Mouse (Mus musculus) urinary bladder, postnatal 10 days (tissue): Measurements from ENCODE around the gene Ankrd63.

ENCODE experiments used
- DNase-seq: peaks from one replicate; pipeline ENCODE4 v3.0.0; 2022; ENCODE audit warnings: low spot score

Gene Ankrd63

DNA sequence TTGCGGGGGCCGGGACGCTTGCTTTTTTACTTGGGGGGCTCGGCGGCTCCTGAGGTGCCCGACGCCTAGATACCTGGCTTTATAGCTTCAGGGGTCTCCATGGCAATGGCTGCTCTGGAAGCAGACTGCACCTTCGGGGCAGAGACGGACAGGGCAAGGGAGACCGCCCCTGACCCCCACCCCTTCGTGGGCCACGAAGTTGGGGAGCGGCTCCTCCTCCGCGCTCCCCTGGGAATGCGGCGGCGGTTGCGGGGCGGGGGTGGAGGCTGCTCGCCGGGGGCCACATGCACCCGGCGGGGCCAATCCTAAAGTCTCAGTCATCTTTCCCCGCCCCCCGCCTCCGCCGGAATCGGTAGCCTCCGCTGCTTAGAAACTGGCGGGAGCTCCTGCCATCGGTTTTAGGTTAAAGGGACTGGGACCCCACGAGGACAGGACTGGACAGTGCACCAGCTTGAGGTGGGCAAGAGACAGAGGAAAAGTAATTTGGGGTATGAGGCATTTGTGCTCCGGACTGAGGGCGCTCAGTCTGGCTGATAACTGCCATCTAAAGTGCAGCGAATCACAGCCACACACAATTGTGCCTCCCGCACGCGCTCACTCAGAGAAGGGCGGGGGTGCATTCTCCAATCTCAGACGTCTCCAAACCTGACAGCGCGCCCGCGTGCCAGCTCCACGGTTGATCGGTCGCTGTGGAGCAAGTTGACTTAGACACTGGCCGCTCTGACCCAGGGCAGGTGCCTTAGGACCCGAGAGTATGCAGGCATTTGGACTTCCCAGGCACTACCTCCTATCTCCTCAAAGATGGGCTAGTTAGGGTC, at the start of gene Ankrd63:
TSS of gene Ankrd63 (minus strand) at position 51 of the 818 bp plus-strand sequence.
- no peak for DNase-seq

DNA sequence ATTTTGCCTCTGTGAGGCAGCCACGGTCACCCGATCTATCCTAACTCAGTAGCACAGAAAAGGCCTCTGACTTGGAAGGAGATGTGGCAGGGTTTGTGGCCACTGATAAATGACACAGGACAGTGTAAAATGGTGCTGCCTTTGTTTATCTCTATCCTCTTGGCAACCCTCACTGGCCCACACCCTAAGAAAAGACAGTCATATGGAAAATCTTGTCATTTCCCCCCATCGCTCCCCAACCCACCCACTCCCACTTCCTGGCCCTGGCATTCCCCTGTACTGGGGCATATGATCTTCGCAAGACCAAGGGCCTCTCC, 49.0 kb upstream of the Ankrd63 start:
- no peak for DNase-seq

DNA sequence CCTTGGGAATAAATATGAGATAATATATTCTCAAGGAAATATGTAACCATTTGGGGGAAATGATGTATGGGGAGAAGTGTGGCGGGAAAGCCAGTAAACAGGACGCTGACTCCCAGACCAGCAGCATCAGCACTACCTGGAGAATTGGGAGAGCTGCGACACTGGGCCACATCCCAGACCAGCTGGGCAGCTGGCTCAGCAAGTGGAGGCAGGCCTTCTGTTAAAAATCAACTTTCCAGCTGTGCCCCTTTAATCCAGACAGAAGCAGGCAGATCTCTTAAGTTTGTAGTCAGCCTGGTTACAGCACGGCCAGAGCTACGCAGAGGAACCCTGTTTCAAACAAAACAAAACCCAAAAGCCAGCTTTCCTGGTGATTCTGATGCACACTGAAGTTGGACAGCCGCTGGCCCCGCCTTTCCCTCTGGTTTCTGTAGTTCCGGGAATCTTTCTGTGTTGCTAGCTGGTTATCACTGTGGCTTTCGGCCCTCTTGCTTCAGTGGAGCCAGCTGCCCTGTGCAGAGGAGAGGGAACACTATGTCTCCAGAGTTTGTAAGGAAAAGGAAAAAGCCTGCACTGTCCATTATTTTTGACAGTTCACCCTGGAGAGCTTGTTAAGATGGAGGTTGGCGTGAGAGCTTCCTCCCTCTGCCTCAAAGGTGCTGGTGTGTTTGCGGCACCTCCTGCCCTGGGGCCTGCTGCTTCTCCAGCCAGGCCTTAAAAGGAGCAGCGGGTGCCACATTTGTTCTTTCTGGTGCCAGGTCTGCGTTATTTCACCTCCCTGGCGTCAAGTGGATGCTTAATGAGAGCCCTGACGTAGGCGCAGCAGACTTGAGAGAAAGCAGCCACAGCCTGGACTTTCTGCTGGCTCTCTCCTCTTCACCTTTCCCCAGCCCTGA, 48.4 kb upstream of the Ankrd63 start:
- no peak for DNase-seq

DNA sequence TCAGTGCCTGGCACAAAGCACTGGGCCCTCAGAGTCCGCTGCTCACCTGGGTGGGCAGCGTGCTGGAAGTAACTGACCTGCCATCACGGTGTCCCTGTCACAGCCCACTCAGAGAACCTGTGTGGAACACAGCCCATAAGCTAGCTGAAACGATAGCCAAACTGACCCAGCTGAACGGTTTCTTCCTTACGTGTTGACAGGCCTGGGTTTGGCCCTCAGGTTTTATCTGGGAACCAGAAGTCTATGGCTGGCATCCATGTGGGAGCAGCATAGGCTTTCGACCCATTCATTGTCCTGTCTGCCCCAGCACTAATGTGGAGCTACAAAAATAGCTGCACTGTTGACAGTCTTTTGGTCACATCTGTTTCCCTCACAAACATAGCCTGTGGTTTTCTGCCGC, 46.7 kb upstream of the Ankrd63 start:
- DNase-seq = no peak

DNA sequence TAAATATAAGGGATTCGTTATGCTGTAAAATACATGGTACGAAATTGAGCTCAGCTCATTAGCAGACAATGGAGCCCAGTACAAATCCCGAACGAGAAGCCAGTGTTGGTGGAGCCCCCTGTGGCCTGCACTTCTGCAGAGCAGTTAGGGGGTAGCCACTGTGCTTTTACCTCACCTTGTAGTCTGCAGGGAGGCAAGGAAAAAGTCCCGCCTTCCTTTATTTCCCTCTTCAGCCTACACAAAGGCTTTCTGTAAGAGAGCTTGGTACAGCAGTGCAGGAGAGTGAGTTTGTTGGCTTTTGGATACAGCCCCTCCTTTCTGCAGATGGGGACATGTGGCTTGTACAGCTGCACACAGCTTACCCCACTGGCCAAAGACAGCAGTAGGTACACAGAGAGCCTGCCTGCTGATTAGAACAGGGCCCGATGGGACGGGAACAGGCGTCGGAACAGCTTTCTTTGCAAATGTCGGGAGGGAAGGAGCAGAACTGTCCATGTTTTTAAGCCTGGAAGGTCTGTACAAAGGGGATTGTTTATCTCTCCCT, 45.6 kb upstream of the Ankrd63 start:
- DNase-seq = no peak

DNA sequence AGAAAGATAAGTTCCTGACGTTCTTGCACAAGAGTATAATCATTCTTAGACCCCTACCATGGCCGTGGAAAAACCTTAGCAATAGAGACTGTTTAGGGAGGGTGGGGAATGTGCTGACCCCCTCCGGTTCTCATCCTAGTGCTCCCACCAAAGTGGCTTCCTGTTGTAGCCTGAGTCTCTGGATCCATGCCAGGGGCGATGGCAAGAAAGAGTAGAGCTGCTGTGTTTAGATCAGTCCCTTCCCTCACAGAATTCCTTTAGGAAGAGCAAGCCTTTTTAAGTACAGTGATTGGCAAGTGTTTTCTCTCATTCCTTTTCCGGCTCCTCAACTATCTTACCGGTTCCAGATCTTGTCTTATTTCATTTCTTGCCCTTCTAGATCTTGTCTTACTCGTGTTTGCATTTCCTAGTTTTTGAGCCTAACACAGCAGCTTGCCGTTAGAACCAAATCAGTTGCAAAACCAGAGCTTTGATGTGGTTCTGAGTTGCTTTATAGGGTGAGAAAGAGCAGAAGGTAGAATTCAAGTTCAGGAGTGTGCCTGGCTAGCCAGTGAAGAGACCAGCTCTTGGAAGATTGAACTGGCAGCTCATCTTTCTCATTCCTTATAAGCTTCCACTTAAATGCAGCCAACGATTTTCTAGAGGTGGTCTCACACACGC, 43.7 kb upstream of the Ankrd63 start:
- DNase-seq = no peak

DNA sequence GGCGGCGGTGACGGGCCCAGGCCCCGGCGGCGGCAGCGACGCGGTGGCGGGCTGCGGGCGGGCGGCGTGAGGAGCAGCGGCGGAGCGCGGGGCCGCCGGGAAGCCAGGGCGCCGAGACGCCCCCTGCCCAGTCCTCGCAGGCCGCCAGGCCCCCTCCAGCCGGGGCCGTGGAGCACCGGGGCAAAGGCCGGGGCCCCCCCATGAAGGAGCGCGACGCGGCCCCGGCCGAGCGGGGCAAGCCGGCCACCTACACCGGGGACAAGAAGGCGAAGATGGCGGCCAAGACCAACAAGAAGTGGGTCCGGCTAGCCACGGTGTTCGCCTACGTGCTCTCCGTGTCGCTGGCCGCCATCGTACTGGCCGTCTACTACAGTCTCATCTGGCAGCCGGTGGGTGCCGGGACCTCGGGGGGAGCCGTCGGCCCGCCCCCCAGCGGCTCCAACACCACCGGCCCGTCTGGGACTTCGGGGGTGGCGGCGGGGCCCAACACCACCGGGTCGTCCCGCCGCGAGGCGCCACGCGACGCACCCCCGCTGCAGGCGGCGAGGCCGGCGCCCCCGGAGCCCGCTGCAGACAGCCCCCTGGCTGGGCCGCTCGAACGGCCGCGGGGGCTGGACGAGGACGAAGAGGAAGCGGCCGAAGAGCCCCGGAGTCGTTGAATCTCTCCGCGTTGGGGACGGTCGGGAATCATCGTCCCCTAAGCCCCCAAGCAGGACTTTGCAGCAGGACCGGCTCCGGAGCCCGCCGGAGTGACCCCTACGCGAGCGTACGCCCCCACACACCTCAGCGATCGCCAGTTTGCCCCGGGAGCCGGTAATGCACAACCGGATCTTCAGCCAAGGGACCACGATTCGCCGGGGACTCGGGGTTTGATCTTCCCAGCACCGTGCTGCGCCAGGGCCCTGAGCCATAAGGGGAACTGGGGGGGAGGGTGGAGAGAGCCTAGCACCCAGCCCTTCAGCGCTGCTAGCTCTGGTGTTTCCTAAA, 42.4 kb upstream of the Ankrd63 start:
- DNase-seq = no peak

DNA sequence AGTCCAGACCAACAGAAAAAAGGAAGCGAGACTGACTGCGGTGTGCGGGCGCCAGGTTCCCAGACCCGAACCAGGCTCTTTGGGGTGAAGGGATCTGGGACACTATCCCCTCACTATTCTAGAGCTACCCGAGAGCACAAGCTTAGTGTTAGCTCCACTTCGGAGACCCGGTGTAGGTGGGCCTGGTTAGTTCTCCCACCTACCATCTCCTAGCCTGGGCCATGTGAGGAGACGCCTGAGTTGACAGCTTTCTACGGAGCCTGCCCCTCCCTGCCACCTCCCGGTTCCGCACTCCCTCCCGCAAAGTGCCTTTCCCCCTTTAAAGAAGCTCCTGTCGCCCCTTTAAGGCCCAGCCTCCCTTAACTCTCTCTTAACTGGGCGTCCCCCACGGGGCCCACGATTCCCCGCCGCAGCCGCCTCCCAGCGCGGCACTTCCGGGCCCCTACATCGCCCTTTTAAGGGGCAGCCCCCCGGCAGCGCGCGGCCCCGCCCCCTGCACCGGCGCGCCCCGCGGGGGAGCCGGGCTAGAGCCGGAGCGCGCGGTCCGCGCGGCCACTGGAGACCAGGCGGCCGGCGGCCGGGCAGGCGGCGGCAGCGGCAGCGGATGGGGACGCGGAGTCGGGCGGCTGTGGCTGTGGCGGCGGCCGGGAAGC, 41.6 kb upstream of the Ankrd63 start, which contains the start of gene Inafm2:
TSS of gene Inafm2 (plus strand) at position 527 of the 653 bp plus-strand sequence.
- peak; percentile 58 for DNase-seq

DNA sequence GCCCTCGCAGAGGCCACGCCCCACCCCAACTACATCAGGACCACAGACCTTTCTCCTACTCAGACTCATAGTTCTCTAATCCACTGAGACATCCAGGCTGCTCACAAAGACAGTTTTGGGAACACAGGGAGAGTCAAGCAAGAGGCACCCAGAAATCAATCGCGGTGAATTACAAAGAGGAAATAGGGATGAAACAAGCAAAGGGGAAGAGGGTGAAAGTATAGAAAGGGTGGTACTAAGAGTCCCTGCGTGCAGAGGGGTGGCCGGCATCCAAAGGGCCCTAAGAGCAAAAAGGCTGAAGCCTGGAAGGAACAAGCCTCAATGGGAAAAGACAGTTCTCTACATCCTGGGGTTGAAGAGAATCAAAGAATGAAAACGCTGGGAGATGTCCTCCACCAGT, 40.9 kb upstream of the Ankrd63 start:
- no peak for DNase-seq

DNA sequence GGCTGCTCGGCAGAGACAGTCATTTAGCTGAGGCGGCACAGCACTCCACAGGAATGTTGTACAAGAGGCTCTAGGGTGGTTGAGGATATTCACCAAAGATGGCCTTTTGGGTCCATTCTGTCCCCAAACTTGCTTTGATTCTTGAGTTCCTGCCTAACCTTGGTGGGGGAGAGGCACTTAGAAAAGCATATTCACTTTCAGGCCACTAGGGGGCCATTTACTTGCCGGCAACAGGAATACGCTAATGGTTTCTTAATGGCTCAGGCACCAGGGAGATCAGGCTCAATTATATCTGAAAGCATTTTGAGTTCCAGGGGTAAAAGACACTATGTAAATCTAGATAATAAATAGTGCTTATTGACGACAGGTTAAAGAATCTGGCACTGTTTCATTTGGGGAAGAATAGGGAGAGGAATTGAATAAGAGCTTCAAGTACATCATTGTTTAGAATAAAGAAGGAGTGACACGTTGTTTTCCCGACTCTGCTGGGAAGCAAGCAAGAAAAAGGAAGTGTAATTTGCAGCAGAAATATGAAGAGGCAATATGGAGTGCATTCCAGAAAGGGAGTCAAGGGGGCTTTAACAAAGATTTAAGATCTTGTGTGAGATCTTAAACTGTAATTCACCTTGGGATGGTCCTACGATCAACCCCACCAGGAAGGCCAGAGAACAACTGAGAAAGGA, 39.6 kb upstream of the Ankrd63 start:
- no peak for DNase-seq

DNA sequence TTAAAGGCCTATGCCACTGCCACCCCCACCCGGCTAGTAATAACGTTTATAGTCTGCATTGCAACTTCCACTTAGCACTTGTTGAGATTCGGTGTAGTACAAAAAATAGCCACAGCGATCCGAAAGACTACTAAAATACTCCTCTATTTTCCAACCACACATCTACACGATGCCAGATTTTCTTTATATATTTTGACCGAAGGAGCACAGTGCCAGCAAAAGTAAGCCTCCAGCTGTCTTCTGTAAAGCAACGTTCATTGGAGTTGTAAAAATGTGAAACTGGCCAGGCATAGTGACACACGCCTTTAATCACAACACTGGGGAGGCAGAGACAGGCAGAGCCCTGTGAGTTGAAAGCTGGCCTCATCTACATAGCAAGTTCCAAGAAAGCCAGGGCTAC, 37.4 kb upstream of the Ankrd63 start:
- no peak for DNase-seq

DNA sequence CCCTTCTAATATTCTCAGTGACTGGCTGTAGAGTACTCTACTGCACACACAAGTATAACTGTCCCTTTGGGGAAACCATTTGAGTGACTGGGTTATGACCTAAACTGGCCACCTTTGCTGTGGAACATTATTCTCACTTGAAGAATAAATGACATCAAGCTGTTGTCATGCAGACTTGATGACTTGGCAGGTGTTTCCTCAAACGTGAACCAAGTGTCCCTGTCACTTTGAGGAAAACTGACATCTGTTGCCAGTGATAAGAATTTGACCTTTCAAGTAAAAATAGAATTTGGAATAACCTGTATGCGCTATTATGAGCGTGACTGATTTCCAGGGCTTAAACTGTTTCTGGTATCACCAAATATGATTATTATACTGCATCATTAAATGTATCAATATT, 36.6 kb upstream of the Ankrd63 start:
- no peak for DNase-seq

DNA sequence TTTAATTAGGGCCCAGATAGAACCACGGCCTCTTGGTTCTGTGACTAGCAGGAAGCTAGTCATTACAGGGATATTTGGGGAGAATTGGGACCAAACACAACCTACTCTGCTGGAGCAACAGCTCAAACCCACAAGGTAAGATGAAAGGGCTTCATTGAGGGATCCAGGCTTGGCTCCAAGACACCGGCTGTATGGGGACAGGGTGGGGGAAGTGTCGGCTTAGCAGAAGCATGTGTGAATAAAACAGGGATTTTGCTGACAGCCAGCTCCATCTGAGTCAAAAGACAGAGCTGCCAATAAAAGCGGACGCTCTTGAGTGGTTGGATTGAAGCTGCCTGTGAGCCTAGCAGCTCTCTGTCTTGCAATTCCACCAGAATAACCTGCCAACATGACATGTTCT, 29.6 kb upstream of the Ankrd63 start:
- DNase-seq = no peak

DNA sequence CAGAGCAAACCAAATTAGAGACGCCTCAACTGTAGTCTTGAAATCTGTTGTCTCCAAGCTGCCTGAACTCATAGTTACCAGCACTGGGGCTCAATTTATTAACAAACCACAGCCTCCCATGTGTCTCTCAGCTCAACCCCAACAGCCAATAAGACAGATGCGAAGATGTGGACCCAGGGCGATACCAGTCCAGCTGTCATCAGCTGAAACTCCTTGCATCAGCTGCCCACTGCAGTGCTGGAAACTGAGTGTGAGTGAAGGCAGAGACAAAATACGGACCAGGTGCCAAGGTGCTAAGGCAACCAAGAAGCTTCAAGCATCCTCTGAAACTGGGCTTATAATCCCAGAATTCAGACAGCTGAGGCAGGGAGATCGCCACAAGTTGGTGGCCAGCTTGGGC, 28.2 kb upstream of the Ankrd63 start:
- no peak for DNase-seq

DNA sequence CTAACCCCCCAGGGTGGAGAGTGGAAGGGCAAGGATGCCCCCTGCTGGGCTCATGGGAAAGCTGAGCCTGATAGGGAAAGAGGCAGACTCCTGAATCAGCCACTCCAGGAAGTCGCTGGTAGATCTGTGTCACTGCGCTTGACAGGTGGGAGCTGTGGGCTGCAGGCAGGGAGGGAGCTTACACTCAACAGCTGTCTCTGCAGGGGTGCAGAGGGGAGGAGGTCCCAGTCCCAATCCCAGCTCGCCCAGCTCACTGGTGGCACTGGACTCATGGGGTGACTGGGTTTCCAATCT, 26.8 kb upstream of the Ankrd63 start:
- no peak for DNase-seq

DNA sequence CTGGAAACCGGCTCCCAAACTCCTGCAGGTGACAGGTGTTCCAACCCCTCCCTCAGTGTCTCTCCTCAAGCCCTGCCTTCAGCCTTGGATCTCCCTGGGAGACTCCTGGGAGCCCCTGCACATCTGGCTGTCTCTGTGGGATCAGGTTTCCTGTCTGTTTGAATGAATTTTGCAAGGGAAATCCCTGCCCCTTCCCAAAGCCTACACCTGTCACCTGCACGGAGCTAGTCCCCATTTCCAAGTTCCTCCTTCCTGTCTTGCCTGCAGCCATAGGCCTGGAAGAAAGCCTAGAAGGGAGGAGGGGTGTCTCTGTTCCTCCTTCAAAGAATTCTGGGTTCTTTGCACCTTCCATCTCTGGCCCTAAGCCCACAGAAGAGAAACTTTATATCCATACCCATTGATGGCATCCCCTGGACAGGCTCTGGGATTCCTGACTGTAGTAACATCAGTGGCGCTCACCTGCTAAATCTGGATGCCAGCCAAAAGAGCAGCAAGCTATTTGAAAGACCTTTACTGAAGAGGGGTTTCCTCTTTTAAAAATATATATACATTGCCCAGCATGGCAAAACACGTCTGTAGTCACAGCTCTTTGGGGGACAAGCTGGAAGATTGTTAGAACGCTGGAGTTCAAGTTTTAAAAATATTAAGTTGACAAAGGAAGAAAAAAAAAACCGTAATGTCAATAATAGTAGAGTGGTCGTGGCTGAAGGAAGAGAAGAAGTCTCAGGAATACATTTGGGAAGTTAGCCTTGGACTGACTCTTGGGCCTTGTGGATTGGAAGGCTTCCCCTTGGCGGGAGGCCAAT, 26.3 kb upstream of the Ankrd63 start:
- no peak for DNase-seq

DNA sequence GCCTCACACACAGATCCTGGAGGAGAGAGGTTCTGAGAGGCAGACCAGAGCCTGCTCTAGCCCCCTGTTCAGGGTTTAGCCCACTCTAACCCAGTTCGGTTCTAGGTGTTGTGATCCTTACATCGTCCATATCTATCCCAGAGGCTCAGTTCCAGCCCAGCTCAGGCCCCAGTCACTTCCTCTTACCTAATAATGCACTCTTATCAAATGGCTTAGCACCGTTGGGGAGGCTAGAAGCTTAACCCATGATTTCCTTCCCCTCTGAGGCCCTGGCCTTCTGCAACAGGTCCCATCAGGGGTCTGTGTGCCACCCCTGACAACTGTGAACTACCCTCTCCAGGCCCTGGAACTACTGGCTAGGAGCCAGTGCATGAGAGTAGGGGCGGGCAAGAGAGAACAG, 25.4 kb upstream of the Ankrd63 start:
- no peak for DNase-seq

DNA sequence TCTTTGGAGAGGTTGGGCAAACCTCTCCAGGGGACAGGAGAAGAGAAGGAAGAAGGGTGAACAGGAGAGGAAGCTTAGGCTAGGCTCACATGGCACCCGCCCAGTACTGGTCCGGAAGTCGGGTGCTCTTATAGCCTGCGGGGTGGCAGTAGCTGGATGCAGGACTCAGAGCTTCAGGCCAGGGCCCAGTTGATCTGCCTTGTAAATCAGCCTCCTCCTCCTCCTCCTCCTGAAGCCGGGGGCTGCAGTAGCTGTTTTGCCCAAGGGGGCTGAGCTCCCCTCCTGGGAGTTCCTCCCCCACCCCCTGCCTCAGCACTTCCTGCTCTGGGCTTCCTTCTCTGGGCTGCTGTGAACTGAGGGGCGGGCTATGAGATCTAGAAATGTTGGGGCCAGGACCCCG, 24.6 kb upstream of the Ankrd63 start, which contains the start of gene Plcb2:
TSS of gene Plcb2 (minus strand) at position 102 of the 400 bp plus-strand sequence.
- DNase-seq = no peak

DNA sequence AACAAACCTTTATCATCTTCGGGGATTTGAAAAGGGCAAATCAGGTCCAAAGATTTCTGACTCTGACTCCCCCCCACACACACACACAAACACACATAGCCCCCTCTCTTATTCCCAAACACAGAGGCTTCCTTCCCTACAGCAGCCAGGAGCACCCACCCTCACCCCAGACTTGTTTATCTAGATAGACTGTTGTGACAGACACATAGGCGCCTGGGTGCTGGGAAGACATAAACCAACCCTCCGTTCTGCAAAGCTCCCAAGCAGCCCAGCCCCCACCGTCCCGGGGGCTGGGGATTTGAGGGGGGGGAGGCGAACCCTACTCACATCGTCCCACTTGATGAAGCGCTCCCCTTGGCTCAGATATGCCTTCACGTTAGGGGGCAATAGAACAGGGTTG, 24.1 kb upstream of the Ankrd63 start:
- DNase-seq = no peak
